Mouse (Mus musculus): ENCODE measurements around the gene Pgc. TPM values are rescaled to one million over a fixed set of nuclear protein-coding genes. Genes with fewer than 3 reads are reported as not detected.

Pgc gene
- polyA plus RNA-seq, 1 experiment from 2014 or later, result 0.16 TPM

GRCm38 (mm10) chr17:47757056-47757610 lies 30.5 kb downstream of the Pgc start:
- Histone ChIP-seq H3K27ac (replicated peaks) (no peak overlapping the region), H3K36me3 (no peaks in the 10 kb centered on the region), H3K4me2 (no peak overlapping the region), H3K4me3 (no peak overlapping the region), H3K9ac (no peak overlapping the region), H3K9me3 (no peaks in the 10 kb centered on the region), H3K4me1 (replicated peaks) (peaks cover 3% of the 10 kb centered on the region; the same call in 1 of the 2 replicates), H3K27me3 (no peaks in the 10 kb centered on the region)
- no peak for ATAC-seq (ENCODE audit: low FRiP score, low read depth)
- 85% methylated on average over 7 of the region's 7 CpGs for WGBS

- Histone ChIP-seq H3K27ac (replicated peaks) (no peak overlapping the region), H3K36me3 (no peaks in the 10 kb centered on the region), H3K27me3 (no peaks in the 10 kb centered on the region), H3K4me1 (replicated peaks) (peaks cover 16% of the 10 kb centered on the region), H3K9ac (no peak overlapping the region), H3K4me3 (no peak overlapping the region), H3K4me2 (no peak overlapping the region), H3K9me3 (no peaks in the 10 kb centered on the region)
- 75% methylated on average over 15 of the region's 15 CpGs for WGBS
- no peak for ATAC-seq (ENCODE audit: low FRiP score, low read depth)
Measured at GRCm38 (mm10) chr17:47759702-47760410, 33.2 kb downstream of the Pgc start.

GRCm38 (mm10) chr17:47762028-47762427 lies 35.4 kb downstream of the Pgc start:
- no peak for ATAC-seq (ENCODE audit: low FRiP score, low read depth)
- H3K4me1 ChIP-seq (replicated peaks), result peaks cover 16% of the 10 kb centered on the region
- H3K9ac ChIP-seq, result no peak overlapping the region
- no peak overlapping the region for H3K4me2 ChIP-seq
- 78% methylated on average over 7 of the region's 7 CpGs for WGBS
- no peak overlapping the region for H3K4me3 ChIP-seq
- peak overlapping the region; percentile 54 for H3K27ac ChIP-seq (replicated peaks)
- H3K27me3 ChIP-seq, result no peaks in the 10 kb centered on the region
- H3K9me3 ChIP-seq, result no peaks in the 10 kb centered on the region
- H3K36me3 ChIP-seq, result no peaks in the 10 kb centered on the region

- no peaks in the 10 kb centered on the region for H3K9me3 ChIP-seq
- no peaks in the 10 kb centered on the region for H3K27me3 ChIP-seq
- peak overlapping the region; percentile 54 for H3K27ac ChIP-seq (replicated peaks)
- no peak overlapping the region for H3K4me2 ChIP-seq
- no peak overlapping the region for H3K9ac ChIP-seq
- H3K36me3 ChIP-seq, result no peaks in the 10 kb centered on the region
- H3K4me3 ChIP-seq, result no peak overlapping the region
- peaks cover 16% of the 10 kb centered on the region for H3K4me1 ChIP-seq (replicated peaks)
- peak; percentile 94 for ATAC-seq (ENCODE audit: low FRiP score, low read depth)
- 55% methylated on average over 13 of the region's 13 CpGs for WGBS
Measured at GRCm38 (mm10) chr17:47762518-47763340, 36.1 kb downstream of the Pgc start.

- Histone ChIP-seq H3K36me3 (no peaks in the 10 kb centered on the region), H3K4me3 (no peak overlapping the region), H3K27ac (replicated peaks) (no peak overlapping the region), H3K4me1 (replicated peaks) (peaks cover 13% of the 10 kb centered on the region), H3K4me2 (no peak overlapping the region), H3K9me3 (no peaks in the 10 kb centered on the region), H3K9ac (no peak overlapping the region), H3K27me3 (no peaks in the 10 kb centered on the region)
- 77% methylated on average over 4 of the region's 4 CpGs for WGBS
- no peak for ATAC-seq (ENCODE audit: low FRiP score, low read depth)
Measured at GRCm38 (mm10) chr17:47765986-47766385, 39.3 kb downstream of the Pgc start.

GRCm38 (mm10) chr17:47766407-47767043 lies 39.9 kb downstream of the Pgc start:
- Histone ChIP-seq H3K4me1 (replicated peaks) (peaks cover 13% of the 10 kb centered on the region), H3K27ac (replicated peaks) (no peak overlapping the region), H3K4me2 (no peak overlapping the region), H3K9ac (no peak overlapping the region), H3K4me3 (no peak overlapping the region), H3K27me3 (no peaks in the 10 kb centered on the region), H3K9me3 (no peaks in the 10 kb centered on the region), H3K36me3 (no peaks in the 10 kb centered on the region)
- WGBS, result 92% methylated on average over 6 of the region's 6 CpGs
- no peak for ATAC-seq (ENCODE audit: low FRiP score, low read depth)

GRCm38 (mm10) chr17:47767081-47767455 lies 40.4 kb downstream of the Pgc start:
- no peak overlapping the region for H3K4me3 ChIP-seq
- H3K4me2 ChIP-seq, result no peak overlapping the region
- ATAC-seq (ENCODE audit: low FRiP score, low read depth), result no peak
- H3K4me1 ChIP-seq (replicated peaks), result peaks cover 13% of the 10 kb centered on the region
- no peaks in the 10 kb centered on the region for H3K9me3 ChIP-seq
- no peaks in the 10 kb centered on the region for H3K36me3 ChIP-seq
- no peaks in the 10 kb centered on the region for H3K27me3 ChIP-seq
- WGBS, result 58% methylated on average over 2 of the region's 2 CpGs
- no peak overlapping the region for H3K27ac ChIP-seq (replicated peaks)
- no peak overlapping the region for H3K9ac ChIP-seq

- ATAC-seq (ENCODE audit: low FRiP score, low read depth), result no peak
- WGBS, result 54% methylated on average over 12 of the region's 17 CpGs
- Histone ChIP-seq H3K4me3 (no peak overlapping the region), H3K36me3 (no peaks in the 10 kb centered on the region), H3K27ac (replicated peaks) (no peak overlapping the region), H3K27me3 (no peaks in the 10 kb centered on the region), H3K9ac (no peak overlapping the region), H3K4me1 (replicated peaks) (peaks cover 9% of the 10 kb centered on the region), H3K9me3 (no peaks in the 10 kb centered on the region), H3K4me2 (no peak overlapping the region)
Measured at GRCm38 (mm10) chr17:47767456-47768141, 41.0 kb downstream of the Pgc start.

- no peak overlapping the region for H3K4me3 ChIP-seq
- ATAC-seq (ENCODE audit: low FRiP score, low read depth), result peak; percentile 34; the same call in 1 of the 2 replicates
- 56% methylated on average over 12 of the region's 12 CpGs for WGBS
Measured at GRCm38 (mm10) chr17:47768707-47769276, 42.1 kb downstream of the Pgc start.

GRCm38 (mm10) chr17:47769389-47770299 lies 43.0 kb downstream of the Pgc start:
- WGBS, result 90% methylated on average over 11 of the region's 11 CpGs
- Histone ChIP-seq H3K4me3 (no peak overlapping the region), H3K9ac (no peak overlapping the region), H3K36me3 (no peaks in the 10 kb centered on the region), H3K9me3 (no peaks in the 10 kb centered on the region), H3K4me1 (replicated peaks) (no peaks in the 10 kb centered on the region), H3K27me3 (no peaks in the 10 kb centered on the region), H3K4me2 (no peak overlapping the region), H3K27ac (replicated peaks) (no peak overlapping the region)
- ATAC-seq (ENCODE audit: low FRiP score, low read depth), result no peak

More at GRCm38 (mm10) chr17:47768707-47769276, 42.1 kb downstream of the Pgc start:
- Histone ChIP-seq H3K27ac (replicated peaks) (no peak overlapping the region), H3K36me3 (no peaks in the 10 kb centered on the region), H3K4me2 (no peak overlapping the region), H3K27me3 (no peaks in the 10 kb centered on the region), H3K4me1 (replicated peaks) (no peaks in the 10 kb centered on the region), H3K9me3 (no peaks in the 10 kb centered on the region), H3K9ac (no peak overlapping the region)
